Mouse (Mus musculus): ENCODE results near the gene Meis1.

- TF ChIP-seq USF2 (IDR thresholded peaks at IDR 0.05; ENCODE audit: borderline replicate concordance in 1 of 2, insufficient read depth in 1 of 2, low read depth in 1 of 2, low read length in 2 of 2), result no peak
- TF ChIP-seq POLR2A (IDR thresholded peaks at IDR 0.05; ENCODE audit: control insufficient read depth in 1 of 2, insufficient read depth in 1 of 2, low read depth in 1 of 2, low read length in 2 of 2, poor library complexity in 1 of 2), result no peak
- TF ChIP-seq EP300 (IDR thresholded peaks at IDR 0.05; ENCODE audit: low read depth in 1 of 2, low read length in 2 of 2), result peak; percentile 30 to 79; a peak in 3 of 4 replicates
- no peak for TF ChIP-seq ZMIZ1 (IDR thresholded peaks at IDR 0.05; ENCODE audit: low read depth, low read length)
- TF ChIP-seq MXI1 (IDR thresholded peaks at IDR 0.05; ENCODE audit: low read depth, low read length), result 0 out of 2 replicates have a peak, but pooled peaks have one; percentile 14
- TF ChIP-seq SIN3A (IDR thresholded peaks at IDR 0.05; ENCODE audit: low read length), result no peak
- TF ChIP-seq TAL1 (IDR thresholded peaks at IDR 0.05; ENCODE audit: low read length), result no peak
- TF ChIP-seq MEF2A (IDR thresholded peaks at IDR 0.05; ENCODE audit: extremely low read depth, insufficient replicate concordance, low read depth, low read length, poor library complexity, severe bottlenecking), result no peak
- no peak for TF ChIP-seq POLR2AphosphoS5 (IDR thresholded peaks at IDR 0.05; ENCODE audit: borderline replicate concordance, low read depth, low read length)
- TF ChIP-seq HCFC1 (IDR thresholded peaks at IDR 0.05; ENCODE audit: low read depth, low read length), result no peak
- no peak for TF ChIP-seq CTCF (IDR thresholded peaks at IDR 0.05 in 2 of 3, conservative IDR thresholded peaks at IDR 0.05 in 1 of 3; ENCODE audit: control insufficient read depth in 1 of 3, insufficient read depth in 1 of 3, low read depth in 2 of 3, low read length in 3 of 3, poor library complexity in 1 of 3, severe bottlenecking in 1 of 3)
- no peak for TF ChIP-seq TBP (IDR thresholded peaks at IDR 0.05; ENCODE audit: low read depth, low read length)
- no peak for TF ChIP-seq KAT2A (conservative IDR thresholded peaks at IDR 0.05; ENCODE audit: low read depth, low read length)
- TF ChIP-seq MYB (IDR thresholded peaks at IDR 0.05; ENCODE audit: low read depth, low read length), result no peak
Observed at GRCm38 (mm10) chr11:18912311-18913019, 106.3 kb downstream of the Meis1 start.
